Mouse (Mus musculus): ENCODE measurements around the gene Zdhhc1.

DNA sequence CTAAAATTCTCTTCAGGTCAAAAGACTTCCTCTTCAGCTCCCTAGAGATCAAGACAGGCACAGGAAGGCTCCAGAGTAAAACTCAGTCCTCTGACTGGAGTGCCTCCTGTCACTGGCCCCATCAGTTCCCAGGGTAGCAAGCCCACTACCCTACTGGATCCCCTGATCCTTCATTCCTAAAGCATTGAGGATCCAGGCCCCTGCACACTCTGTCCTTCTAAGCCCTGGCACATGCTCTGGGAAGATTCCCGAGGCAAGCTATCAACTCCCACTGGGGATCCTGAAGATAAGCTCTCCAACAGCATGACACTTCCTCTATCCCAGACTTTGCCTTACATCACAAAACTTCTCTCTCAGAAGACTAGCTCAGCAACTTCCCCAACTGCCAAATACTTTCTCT is 47.0 kb upstream of the Zdhhc1 start:
- TF ChIP-seq CTCF (IDR thresholded peaks at IDR 0.05; ENCODE audit: borderline replicate concordance, insufficient read depth, low read length) (no peak), POLR2A (IDR thresholded peaks at IDR 0.05; ENCODE audit: low read depth, low read length) (no peak)
